In genomic region chrX:36111622-36112421, GRCm38 (mm10) we compare ENCODE assay signal across 9 mouse cellular contexts. TPM values are rescaled to one million over a fixed set of nuclear protein-coding genes. Genes with fewer than 3 reads are reported as not detected.
DNase-seq lines count a peak whose midpoint lies in the region; ATAC-seq and TF ChIP-seq lines count a peak whose summit lies in the region.
"Had no signal": no experiment of that assay in that cellular context is flagged by ENCODE, and none has a peak within 500 bp of the region (broad histone marks: within the 10 kb centered on the region; RNA-seq: fewer than 3 reads in every experiment).

Gene Il13ra1, plus strand, starts transcription at chrX:36112110.

- intact Hi-C loops in heart, adult 2 months (cut with DNase I): loop anchor here (2.0 kb wide), 1 partner anchor 17 kb away; no protein-coding TSS in a partner anchor

- 0 out of 2 replicates have a peak, but pooled peaks have one; percentile 28 for ATAC-seq in liver, embryonic 15.5 days (ENCODE audit: insufficient read depth)
- ATAC-seq in neural tube, embryonic 11.5 days (ENCODE audit: insufficient read depth, low FRiP score, low TSS enrichment): no peak

- no peaks in the 10 kb centered on the region for H3K79me2 ChIP-seq in heart, adult 2 months (replicated peaks; ENCODE audit: control insufficient read depth, insufficient read depth, low read length)

- peak within 1 kb of the TSS; percentile 62 for H3K4me3 ChIP-seq in heart, adult 2 months
- peak within 1 kb of the TSS; percentile 43 for H3K4me3 ChIP-seq in liver, embryonic 15.5 days (replicated peaks)
- peak within 1 kb of the TSS; percentile 29 for H3K4me3 ChIP-seq in neural tube, embryonic 11.5 days (ENCODE audit: low read depth, low read length)

- H3K27me3 ChIP-seq in heart, adult 2 months (ENCODE audit: control insufficient read depth, insufficient read depth, low read length): no peaks in the 10 kb centered on the region
- peaks cover 17% of the 10 kb centered on the region for H3K27me3 ChIP-seq in liver, embryonic 15.5 days
- H3K27me3 ChIP-seq in neural tube, embryonic 11.5 days (ENCODE audit: control insufficient read depth, insufficient read depth, low read length): no peaks in the 10 kb centered on the region

- no peaks in the 10 kb centered on the region for H3K9me3 ChIP-seq in liver, embryonic 15.5 days (replicated peaks)
- no peaks in the 10 kb centered on the region for H3K9me3 ChIP-seq in neural tube, embryonic 11.5 days (ENCODE audit: control insufficient read depth, low read length)
- H3K9me3 ChIP-seq: G1E had no signal

- no peaks in the 10 kb centered on the region for H3K36me3 ChIP-seq in heart, adult 2 months (ENCODE audit: control insufficient read depth, insufficient read depth, low read length)
- no peaks in the 10 kb centered on the region for H3K36me3 ChIP-seq in liver, embryonic 15.5 days (replicated peaks)
- no peaks in the 10 kb centered on the region for H3K36me3 ChIP-seq in neural tube, embryonic 11.5 days (ENCODE audit: control insufficient read depth, insufficient read depth, low read length)
- H3K36me3 ChIP-seq: G1E had no signal

- H3K27ac ChIP-seq in heart, adult 2 months: peak within 1 kb of the TSS; percentile 77
- no peak within 1 kb of the TSS for H3K27ac ChIP-seq in liver, embryonic 15.5 days (replicated peaks)
- H3K27ac ChIP-seq in neural tube, embryonic 11.5 days (ENCODE audit: low read depth, low read length): no peak within 1 kb of the TSS

- peak; percentile 12 to 14 for DNase-seq in left cerebral cortex, adult 18-20 months (ENCODE audit: low spot score in 2 of 2)
- no peak for DNase-seq in left cerebral cortex, adult 9 months (ENCODE audit: low spot score in 2 of 2)
- peak; percentile 8 for DNase-seq in embryo, embryonic 11.5 days (ENCODE audit: low read depth, low spot score)
- peak; percentile 66 to 71 for DNase-seq in heart, adult 2 months
- DNase-seq in kidney, adult 11 months: peak; percentile 63
- DNase-seq in neural tube, embryonic 11.5 days (ENCODE audit: low spot score): peak; percentile 21
- no peak for DNase-seq in thymus, postnatal 0 days (ENCODE audit: low spot score)

- no peak for TF ChIP-seq EP300 in heart, adult 2 months (IDR thresholded peaks at IDR 0.05; ENCODE audit: insufficient read depth, low read depth, low read length)

- 17% methylated on average over 51 of the region's 51 CpGs for WGBS in heart, adult 2 months
- WGBS in liver, embryonic 15.5 days (ENCODE audit: insufficient replicate concordance): 14% methylated on average over 48 of the region's 51 CpGs
- 10% methylated on average over 40 of the region's 51 CpGs for WGBS in neural tube, embryonic 11.5 days

- TF ChIP-seq CTCF in heart, adult 2 months (IDR thresholded peaks at IDR 0.05): no peak

- H3K4me2 ChIP-seq in liver, embryonic 15.5 days: peak within 1 kb of the TSS; percentile 50
- peak within 1 kb of the TSS; percentile 72 for H3K4me2 ChIP-seq in neural tube, embryonic 11.5 days (ENCODE audit: low read depth)

- TF ChIP-seq POLR2A in heart, adult 2 months (IDR thresholded peaks at IDR 0.05; ENCODE audit: insufficient read depth, low read depth, low read length): 0 out of 2 replicates have a peak, but pooled peaks have one; percentile 23

- H3K9ac ChIP-seq in heart, adult 2 months (ENCODE audit: low read depth, low read length): peak within 1 kb of the TSS; percentile 93
- H3K9ac ChIP-seq in liver, embryonic 15.5 days: no peak within 1 kb of the TSS
- H3K9ac ChIP-seq in neural tube, embryonic 11.5 days (ENCODE audit: low read length): peak within 1 kb of the TSS; percentile 41; the same call in 1 of the 2 replicates

- H3K4me1 ChIP-seq in heart, adult 2 months (ENCODE audit: control insufficient read depth, insufficient read depth, low read length): no peaks in the 10 kb centered on the region; the same call in 1 of the 2 replicates
- no peaks in the 10 kb centered on the region for H3K4me1 ChIP-seq in liver, embryonic 15.5 days (replicated peaks)
- no peaks in the 10 kb centered on the region for H3K4me1 ChIP-seq in neural tube, embryonic 11.5 days (ENCODE audit: control insufficient read depth, insufficient read depth, low read length)

RNA-seq across cellular contexts. Expression of gene Il13ra1, which starts in this region (rescaled TPM):
- total RNA-seq in left cerebral cortex, adult 18-20 months (2021): 1 to 10 TPM; 4.4 to 4.8 TPM
- total RNA-seq in heart, adult 2 months (2021): 10 to 100 TPM; 25.2 to 30.9 TPM
- 10.6 and 18.2 TPM in 2 replicates for polyA plus RNA-seq in heart, adult 2 months (2012; rRNA removed)
- 5.4 and 6.0 TPM in 2 replicates for polyA plus RNA-seq in liver, embryonic 15.5 days (2015; fragmentation: Nextera tagmentation; extraction: Ambion mirVana)
- 2.8 and 2.9 TPM in 2 replicates for polyA plus RNA-seq in neural tube, embryonic 11.5 days (2014; fragmentation: Nextera tagmentation; extraction: Ambion mirVana)
- polyA plus RNA-seq in thymus, postnatal 0 days (2015; fragmentation: Nextera tagmentation; extraction: Ambion mirVana): 13.5 and 14.8 TPM in 2 replicates
- polyA plus RNA-seq: G1E had no signal

Comparison
In these comparisons a context has a peak if more than half of its experiments do, and no peak if none do; other contexts are left out.
1. RNA of gene Il13ra1 (total RNA-seq): 25.2 to 30.9 TPM in heart, adult 2 months; 4.4 to 4.8 TPM in left cerebral cortex, adult 18-20 months; every median in the first group is over 4 times any median in the second.
2. DNase-seq: peak in left cerebral cortex, adult 18-20 months (2 of 2), embryo, embryonic 11.5 days (single experiment), heart, adult 2 months (2 of 2), kidney, adult 11 months (single experiment) and neural tube, embryonic 11.5 days (single experiment); none in left cerebral cortex, adult 9 months (0 of 2) and thymus, postnatal 0 days (single experiment).
3. Peak in every context shown above with its lines, with median percentiles within 50 percentile points of each other: H3K4me3 ChIP-seq.